In the genomic region with DNA sequence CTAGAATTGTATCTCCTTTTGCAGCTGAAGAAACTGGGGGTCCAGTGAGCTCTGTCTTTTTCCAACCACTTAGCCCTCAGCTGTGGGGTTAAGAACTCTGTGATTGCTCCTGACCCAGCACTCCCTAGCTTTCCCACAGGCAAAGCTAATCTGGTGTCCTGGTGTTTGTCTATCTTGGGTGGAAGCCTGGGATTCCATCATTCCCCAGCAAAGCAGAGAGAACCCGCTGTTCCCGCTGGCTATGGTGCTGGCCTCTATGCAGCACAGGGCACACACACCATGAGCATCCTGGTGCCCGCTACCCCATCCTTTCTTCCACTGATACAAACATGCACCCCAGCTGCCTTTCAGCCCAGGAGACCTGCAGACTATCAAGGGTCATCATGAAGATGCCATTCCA, we compare ENCODE assay signal across 26 mouse cellular contexts. TPM values are rescaled to one million over a fixed set of nuclear protein-coding genes. Genes with fewer than 3 reads are reported as not detected.
A peak's percentile ranks its signal among the peaks of the same experiment; 100 is the strongest.
DNase-seq lines count a peak whose midpoint lies in the region; ATAC-seq and TF ChIP-seq lines count a peak whose summit lies in the region.
"Had no signal": no experiment of that assay in that cellular context is flagged by ENCODE, and none has a peak within 500 bp of the region (broad histone marks: within the 10 kb centered on the region; RNA-seq: fewer than 3 reads in every experiment).

No protein-coding gene starts in this region.

- no peak overlapping the region for H3K9ac ChIP-seq in heart, embryonic 12.5 days
- no peak overlapping the region for H3K9ac ChIP-seq in heart, embryonic 11.5 days (ENCODE audit: low read depth, low read length)
- 0 out of 2 replicates have a peak overlapping the region, but pooled peaks have one; percentile 13 for H3K9ac ChIP-seq in midbrain, postnatal 0 days (replicated peaks; ENCODE audit: low read length, poor library complexity, severe bottlenecking)
- H3K9ac ChIP-seq in midbrain, embryonic 16.5 days (ENCODE audit: low read depth, low read length) = no peak overlapping the region
- H3K9ac ChIP-seq: forebrain, embryonic 13.5 days; heart, embryonic 15.5 days; hindbrain, embryonic 14.5 days had no signal

- no peak for ATAC-seq in heart, embryonic 12.5 days (ENCODE audit: insufficient number of reproducible peaks, low FRiP score)
- no peak for ATAC-seq in heart, embryonic 11.5 days (replicated peaks; ENCODE audit: insufficient number of reproducible peaks, low FRiP score, low TSS enrichment)
- ATAC-seq in midbrain, postnatal 0 days (ENCODE audit: low FRiP score) = no peak
- no peak for ATAC-seq in midbrain, embryonic 16.5 days
- ATAC-seq: forebrain, embryonic 13.5 days; forebrain, embryonic 16.5 days; hindbrain, postnatal 0 days; inflammation-experienced regulatory T-cells, adult 6 months; intestine, embryonic 16.5 days; Patski had no signal

- H3K4me1 ChIP-seq in heart, embryonic 10.5 days = peaks cover 64% of the 10 kb centered on the region
- H3K4me1 ChIP-seq in heart, embryonic 12.5 days (replicated peaks) = peaks cover 66% of the 10 kb centered on the region
- H3K4me1 ChIP-seq in heart, embryonic 11.5 days (ENCODE audit: control insufficient read depth, insufficient read depth, low read length) = peaks cover 57% of the 10 kb centered on the region
- H3K4me1 ChIP-seq in midbrain, postnatal 0 days (ENCODE audit: insufficient read depth, low read length) = peaks cover 4% of the 10 kb centered on the region; the same call in 1 of the 2 replicates
- H3K4me1 ChIP-seq in midbrain, embryonic 16.5 days (ENCODE audit: control insufficient read depth, insufficient read depth, low read length) = no peaks in the 10 kb centered on the region

- no peak overlapping the region for H3K27ac ChIP-seq in heart, embryonic 10.5 days
- 0 out of 2 replicates have a peak overlapping the region, but pooled peaks have one; percentile 0 for H3K27ac ChIP-seq in heart, embryonic 12.5 days (ENCODE audit: poor library complexity, severe bottlenecking)
- H3K27ac ChIP-seq in heart, embryonic 11.5 days (ENCODE audit: low read depth, low read length) = no peak overlapping the region
- H3K27ac ChIP-seq in midbrain, postnatal 0 days (ENCODE audit: low read depth, low read length) = no peak overlapping the region
- H3K27ac ChIP-seq in midbrain, embryonic 16.5 days (ENCODE audit: low read length) = no peak overlapping the region
- H3K27ac ChIP-seq: forebrain, embryonic 10.5 days; forebrain, embryonic 13.5 days; heart, embryonic 15.5 days; hindbrain, embryonic 14.5 days; hindbrain, postnatal 0 days had no signal

- H3K4me2 ChIP-seq in heart, embryonic 12.5 days = no peak overlapping the region
- no peak overlapping the region for H3K4me2 ChIP-seq in heart, embryonic 11.5 days
- H3K4me2 ChIP-seq in midbrain, postnatal 0 days (ENCODE audit: low read depth, low read length, poor library complexity, severe bottlenecking) = no peak overlapping the region
- no peak overlapping the region for H3K4me2 ChIP-seq in midbrain, embryonic 16.5 days (ENCODE audit: low read length)
- H3K4me2 ChIP-seq: forebrain, embryonic 13.5 days; heart, embryonic 15.5 days; hindbrain, embryonic 14.5 days had no signal

- no peaks in the 10 kb centered on the region for H3K9me3 ChIP-seq in heart, embryonic 10.5 days
- no peaks in the 10 kb centered on the region for H3K9me3 ChIP-seq in heart, embryonic 12.5 days (replicated peaks)
- H3K9me3 ChIP-seq in heart, embryonic 11.5 days (replicated peaks; ENCODE audit: control insufficient read depth, low read length) = no peaks in the 10 kb centered on the region
- H3K9me3 ChIP-seq in midbrain, postnatal 0 days (ENCODE audit: low read length) = no peaks in the 10 kb centered on the region
- H3K9me3 ChIP-seq in midbrain, embryonic 16.5 days (replicated peaks; ENCODE audit: control insufficient read depth, low read length, poor library complexity, severe bottlenecking) = no peaks in the 10 kb centered on the region
- H3K9me3 ChIP-seq: forebrain, embryonic 10.5 days; forebrain, embryonic 13.5 days; G1E; heart, embryonic 15.5 days had no signal

- no peak overlapping the region for H3K4me3 ChIP-seq in heart, embryonic 10.5 days
- H3K4me3 ChIP-seq in heart, embryonic 12.5 days = no peak overlapping the region
- no peak overlapping the region for H3K4me3 ChIP-seq in heart, embryonic 11.5 days (ENCODE audit: low read depth, low read length)
- no peak overlapping the region for H3K4me3 ChIP-seq in midbrain, postnatal 0 days (ENCODE audit: low read depth, low read length)
- no peak overlapping the region for H3K4me3 ChIP-seq in midbrain, embryonic 16.5 days (ENCODE audit: low read depth, low read length)
- H3K4me3 ChIP-seq: forebrain, embryonic 10.5 days; forebrain, embryonic 13.5 days; heart, embryonic 15.5 days had no signal

- H3K27me3 ChIP-seq in heart, embryonic 10.5 days (ENCODE audit: insufficient read depth, poor library complexity, severe bottlenecking) = no peaks in the 10 kb centered on the region
- no peaks in the 10 kb centered on the region for H3K27me3 ChIP-seq in heart, embryonic 12.5 days (replicated peaks)
- no peaks in the 10 kb centered on the region for H3K27me3 ChIP-seq in heart, embryonic 11.5 days (ENCODE audit: control insufficient read depth, insufficient read depth, low read length)
- no peaks in the 10 kb centered on the region for H3K27me3 ChIP-seq in midbrain, postnatal 0 days (ENCODE audit: insufficient read depth, low read length)
- H3K27me3 ChIP-seq in midbrain, embryonic 16.5 days (ENCODE audit: control insufficient read depth, insufficient read depth, low read depth, low read length) = no peaks in the 10 kb centered on the region
- H3K27me3 ChIP-seq: forebrain, embryonic 13.5 days; heart, embryonic 15.5 days; Patski had no signal

- no peaks in the 10 kb centered on the region for H3K36me3 ChIP-seq in heart, embryonic 10.5 days
- no peaks in the 10 kb centered on the region for H3K36me3 ChIP-seq in heart, embryonic 12.5 days
- no peaks in the 10 kb centered on the region for H3K36me3 ChIP-seq in heart, embryonic 11.5 days (ENCODE audit: control insufficient read depth, insufficient read depth, low read length)
- no peaks in the 10 kb centered on the region for H3K36me3 ChIP-seq in midbrain, postnatal 0 days (ENCODE audit: insufficient read depth, low read length)
- H3K36me3 ChIP-seq in midbrain, embryonic 16.5 days (ENCODE audit: control insufficient read depth, insufficient read depth, low read length) = no peaks in the 10 kb centered on the region
- H3K36me3 ChIP-seq: forebrain, embryonic 10.5 days; G1E; heart, embryonic 15.5 days had no signal

- 57% methylated on average over 3 of the region's 3 CpGs for WGBS in heart, embryonic 10.5 days
- 48% methylated on average over 3 of the region's 3 CpGs for WGBS in heart, embryonic 12.5 days
- 43% methylated on average over 3 of the region's 3 CpGs for WGBS in heart, embryonic 11.5 days (ENCODE audit: insufficient replicate concordance)
- WGBS in midbrain, postnatal 0 days = 93% methylated on average over 3 of the region's 3 CpGs
- WGBS in midbrain, embryonic 16.5 days = 87% methylated on average over 3 of the region's 3 CpGs

- peak; percentile 35 to 64 for DNase-seq in heart, adult 18-20 months
- no peak for DNase-seq in heart, embryonic 10.5 days (ENCODE audit: low spot score)
- DNase-seq in midbrain, postnatal 0 days (ENCODE audit: low spot score) = no peak
- DNase-seq: adrenal gland, postnatal 10 days; adrenal gland, postnatal 36 days; B cell, adult 2 months; cerebellum, adult 18-20 months; cerebellum, adult 9-10 months; cerebellum, postnatal 14 days; gastrocnemius, postnatal 10 days; gastrocnemius, postnatal 36 days; kidney, adult 18-20 months had no signal

- no peak for TF ChIP-seq CTCF in midbrain, postnatal 0 days (IDR thresholded peaks at IDR 0.05)

RNA-seq across cellular contexts. Expression of a gene that starts 42.3 kb away (rescaled TPM):
- total RNA-seq in heart, adult 18-20 months (2021) = 10 to 100 TPM in 1 of 2 experiments, 1 to 10 TPM in 1; 8.2 to 11.0 TPM
- polyA plus RNA-seq in heart, embryonic 10.5 days (2016; fragmentation: Nextera tagmentation; extraction: Ambion mirVana) = 6.9 and 12.2 TPM in 2 replicates
- 12.4 and 14.1 TPM in 2 replicates for polyA plus RNA-seq in heart, embryonic 12.5 days (2016; fragmentation: Nextera tagmentation; extraction: Ambion mirVana)
- 7.1 and 7.3 TPM in 2 replicates for polyA plus RNA-seq in heart, embryonic 11.5 days (2014; fragmentation: Nextera tagmentation; extraction: Ambion mirVana)
- 49.2 and 50.3 TPM in 2 replicates for total RNA-seq in midbrain, postnatal 0 days (2014; rRNA removed)
- 14.1 and 16.1 TPM in 2 replicates for polyA plus RNA-seq in midbrain, postnatal 0 days (2015; fragmentation: Nextera tagmentation; extraction: Ambion mirVana)
- 21.3 and 22.7 TPM in 2 replicates for polyA plus RNA-seq in midbrain, embryonic 16.5 days (2015; fragmentation: Nextera tagmentation; extraction: Ambion mirVana)
- total RNA-seq: granulocyte monocyte progenitor cell, adult 5-6 weeks had no signal

Comparison
In these comparisons a context has a peak if more than half of its experiments do, and no peak if none do; other contexts are left out.
1. DNase-seq: peak in heart, adult 18-20 months (2 of 2); none in heart, embryonic 10.5 days (single experiment) and midbrain, postnatal 0 days (single experiment).